Mouse (Mus musculus): ENCODE measurements around the gene Anxa9.

Anxa9 gene

DNA sequence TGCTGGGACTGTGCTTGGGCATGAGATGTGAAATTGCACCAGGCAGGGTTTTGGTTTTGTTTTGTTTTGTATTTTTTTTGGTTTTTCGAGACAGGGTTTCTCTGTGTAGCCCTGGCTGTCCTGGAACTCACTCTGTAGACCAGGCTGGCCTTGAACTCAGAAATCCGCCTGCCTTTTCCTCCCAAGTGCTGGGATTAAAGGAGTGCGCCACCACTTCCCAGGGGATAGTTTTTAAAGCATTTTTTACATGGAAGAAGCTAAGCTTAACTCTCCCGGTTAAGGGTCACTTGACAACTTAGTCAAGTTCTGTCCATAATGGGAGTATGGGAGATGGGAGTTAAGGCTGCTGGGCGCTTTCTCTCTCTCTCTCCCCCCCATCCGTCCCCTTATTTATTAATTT lies 7.1 kb upstream of the Anxa9 start:
- no peak for DNase-seq (ENCODE audit: extremely low spot score, low spot score)

DNA sequence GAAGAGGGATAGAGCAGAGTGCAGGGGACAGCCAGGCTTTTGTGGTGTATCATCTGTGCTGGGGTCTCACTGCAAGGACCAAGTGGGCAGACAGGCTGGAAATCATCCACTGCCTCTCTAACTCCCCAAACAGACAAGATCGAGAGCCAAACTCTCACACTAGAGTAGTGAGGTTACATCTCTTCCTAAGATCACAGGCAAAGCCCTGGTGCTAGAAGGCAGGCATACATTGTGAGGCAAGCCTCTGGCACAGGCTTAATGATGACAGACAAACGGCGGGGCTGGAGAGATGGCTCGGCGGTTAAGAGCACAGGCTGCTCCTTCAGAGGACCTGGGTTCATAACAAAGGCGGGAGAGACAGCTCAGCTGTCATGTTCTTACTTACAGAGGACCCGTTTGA lies 6.5 kb upstream of the Anxa9 start:
- DNase-seq (ENCODE audit: extremely low spot score, low spot score), result no peak

DNA sequence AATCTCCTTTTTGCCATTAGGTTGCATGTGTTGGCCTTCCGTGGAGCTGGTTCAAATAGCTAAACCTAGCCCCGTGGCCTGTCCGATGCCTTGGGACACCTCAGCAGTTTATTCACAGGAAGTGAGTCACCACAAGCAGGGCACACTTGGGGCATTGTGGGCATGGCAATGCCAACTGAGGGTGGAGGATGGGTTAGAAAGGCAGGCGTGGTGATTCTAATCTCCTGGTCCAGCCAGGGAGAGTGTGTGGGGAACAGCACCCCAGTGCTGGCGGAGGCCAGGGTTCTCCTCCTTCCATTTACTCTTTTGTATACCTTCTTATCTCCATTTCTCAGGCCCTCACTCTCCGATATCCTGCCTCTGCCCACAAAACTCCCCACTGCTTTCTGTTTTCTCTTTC lies 5.6 kb upstream of the Anxa9 start:
- DNase-seq (ENCODE audit: extremely low spot score, low spot score), result no peak

DNA sequence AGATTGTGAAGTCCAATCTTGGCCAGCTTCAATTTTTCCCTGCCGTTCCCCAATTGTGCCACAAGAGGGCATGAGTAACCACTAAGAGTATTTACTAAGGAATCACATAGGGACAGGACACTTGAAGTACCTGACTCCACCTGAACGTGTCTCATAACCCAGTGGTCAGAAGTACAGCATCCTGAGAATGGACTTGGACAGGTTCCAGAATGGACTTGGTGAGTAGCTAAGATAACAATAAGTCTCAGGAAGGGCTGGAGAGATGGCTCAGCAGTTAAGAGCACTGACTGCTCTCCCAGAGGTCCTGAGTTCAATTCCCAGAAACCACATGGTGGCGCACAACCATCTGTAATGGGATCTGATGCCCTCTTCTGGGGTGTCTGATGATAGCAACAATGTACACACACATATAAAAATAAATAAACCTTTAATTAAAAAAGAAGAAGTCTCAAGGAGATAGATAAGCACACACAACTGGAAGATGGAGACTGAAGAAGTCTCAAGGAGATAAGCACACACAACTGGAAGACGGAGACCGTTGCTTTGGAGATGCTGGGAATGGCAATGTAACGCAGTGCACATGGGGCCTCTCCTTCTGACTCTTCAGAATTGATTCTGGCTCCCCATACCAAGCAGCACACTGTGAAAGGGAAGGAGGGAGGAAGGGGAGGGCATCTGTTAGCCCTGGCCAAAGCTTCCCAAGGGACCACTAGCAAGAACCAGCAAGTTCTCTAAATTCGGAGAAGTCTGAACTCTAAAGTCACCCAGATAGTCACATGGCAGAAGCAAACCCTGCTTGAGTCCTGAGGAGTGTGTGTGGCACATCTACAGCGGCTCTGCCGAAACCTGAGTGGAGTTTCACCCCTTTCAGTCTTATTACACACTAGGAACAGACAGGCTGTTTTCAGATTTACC lies 4.2 kb upstream of the Anxa9 start:
- DNase-seq (ENCODE audit: extremely low spot score, low spot score), result peak; percentile 68

DNA sequence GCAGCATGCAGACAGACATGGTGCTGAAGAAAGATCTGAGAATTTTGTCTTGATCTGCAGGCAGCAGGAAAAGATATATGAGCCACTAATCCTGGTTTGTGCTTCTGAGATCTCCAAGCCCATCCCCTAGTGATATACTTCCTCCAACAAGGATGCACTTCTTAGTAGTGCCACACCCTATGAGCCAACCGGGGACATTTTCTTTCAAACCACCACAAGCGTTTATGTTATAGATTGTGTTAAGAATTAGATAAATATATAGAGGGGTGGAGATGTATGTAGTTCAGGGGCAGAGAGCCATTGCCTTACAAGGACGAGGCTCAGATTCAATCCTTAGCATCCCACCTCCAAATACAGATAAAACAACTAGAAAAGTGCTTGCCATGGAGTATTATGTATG lies 3.5 kb upstream of the Anxa9 start:
- DNase-seq (ENCODE audit: extremely low spot score, low spot score), result no peak

DNA sequence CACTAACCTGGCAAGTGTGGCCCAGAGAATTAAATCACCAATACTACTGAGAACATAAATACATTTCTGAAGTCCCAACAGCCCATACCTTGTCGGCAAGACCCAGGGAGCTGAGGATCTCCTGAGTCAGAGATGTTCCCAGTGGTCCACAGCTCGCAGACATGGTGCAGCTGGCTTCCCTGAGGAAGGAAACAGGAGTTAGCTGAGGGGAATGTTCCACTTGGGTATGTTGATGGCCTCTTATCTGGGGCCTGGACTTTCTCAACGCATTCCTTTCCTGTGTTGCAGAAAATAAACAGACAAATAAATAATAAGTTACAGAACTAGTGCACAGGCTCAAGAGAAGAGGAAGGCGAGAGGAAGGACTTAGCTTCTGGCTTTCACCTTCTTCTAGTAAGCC lies 732 bp downstream of the Anxa9 start:
- no peak for DNase-seq (ENCODE audit: extremely low spot score, low spot score)

DNA sequence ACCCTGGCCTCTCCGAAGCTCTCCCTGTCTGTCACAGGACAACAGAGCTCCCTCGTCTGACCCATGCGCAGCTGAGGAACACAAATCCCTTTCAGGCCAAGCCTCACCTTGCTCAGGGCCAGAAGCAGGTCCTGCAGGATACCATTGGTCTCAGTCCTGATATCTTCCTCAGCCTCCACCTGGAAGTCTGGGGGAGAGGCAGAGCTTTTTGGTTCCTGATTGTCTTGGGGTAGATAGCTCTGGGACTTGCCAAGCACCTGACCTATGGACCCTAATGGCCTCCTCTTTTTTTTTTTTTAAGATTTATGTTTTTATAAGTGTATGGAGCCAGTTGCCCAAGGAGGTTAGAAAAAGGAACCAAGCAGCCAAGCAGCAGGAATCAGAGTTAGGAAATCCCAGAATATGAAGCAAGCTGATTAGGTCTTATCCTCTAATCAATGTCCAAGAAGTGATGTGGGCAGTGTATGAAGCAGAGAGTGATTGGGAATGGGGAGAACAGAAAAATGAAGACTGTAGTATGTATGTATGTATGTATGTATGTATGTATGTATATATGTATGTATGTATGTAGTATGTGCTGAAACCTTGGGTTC lies 5.7 kb downstream of the Anxa9 start:
- DNase-seq (ENCODE audit: extremely low spot score, low spot score), result no peak

DNA sequence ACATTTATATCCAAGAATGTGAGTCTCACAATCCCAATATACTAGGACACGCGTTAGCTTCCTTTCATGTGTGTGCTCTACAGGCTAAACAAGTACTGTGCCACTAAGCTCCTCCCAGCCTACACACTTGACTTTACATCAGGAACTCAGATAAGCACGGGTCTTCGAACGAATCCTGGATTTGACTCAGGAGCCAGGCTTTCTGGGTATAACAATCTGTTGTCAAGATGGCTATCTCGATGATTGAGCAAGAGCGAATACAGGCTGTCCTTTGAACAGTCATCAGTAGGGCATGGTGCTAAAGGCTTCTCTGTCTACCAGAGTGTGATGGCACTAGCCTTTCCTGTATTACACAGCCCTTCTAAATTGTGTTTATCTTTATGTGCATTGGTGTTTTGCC lies 9.0 kb downstream of the Anxa9 start:
- no peak for DNase-seq (ENCODE audit: extremely low spot score, low spot score)

DNA sequence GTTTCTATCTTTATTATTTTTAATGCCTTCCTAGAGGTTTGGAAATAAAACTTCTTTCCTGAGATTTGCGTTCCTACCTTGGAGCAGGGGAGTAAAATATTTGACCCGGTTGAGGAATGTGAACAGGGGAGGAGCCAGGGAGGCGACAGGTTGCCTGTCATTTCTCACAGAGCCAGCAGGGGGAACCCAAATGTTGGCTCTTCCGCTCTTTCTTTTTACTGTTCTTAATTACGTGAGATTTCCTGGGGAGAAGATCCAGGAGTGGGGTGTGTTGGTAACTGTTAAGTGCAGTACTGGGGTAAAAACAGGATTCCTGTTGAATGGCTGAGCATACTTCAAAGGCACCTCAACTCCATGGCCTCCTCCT lies 10.9 kb downstream of the Anxa9 start:
- DNase-seq (ENCODE audit: extremely low spot score, low spot score), result peak; percentile 47

DNA sequence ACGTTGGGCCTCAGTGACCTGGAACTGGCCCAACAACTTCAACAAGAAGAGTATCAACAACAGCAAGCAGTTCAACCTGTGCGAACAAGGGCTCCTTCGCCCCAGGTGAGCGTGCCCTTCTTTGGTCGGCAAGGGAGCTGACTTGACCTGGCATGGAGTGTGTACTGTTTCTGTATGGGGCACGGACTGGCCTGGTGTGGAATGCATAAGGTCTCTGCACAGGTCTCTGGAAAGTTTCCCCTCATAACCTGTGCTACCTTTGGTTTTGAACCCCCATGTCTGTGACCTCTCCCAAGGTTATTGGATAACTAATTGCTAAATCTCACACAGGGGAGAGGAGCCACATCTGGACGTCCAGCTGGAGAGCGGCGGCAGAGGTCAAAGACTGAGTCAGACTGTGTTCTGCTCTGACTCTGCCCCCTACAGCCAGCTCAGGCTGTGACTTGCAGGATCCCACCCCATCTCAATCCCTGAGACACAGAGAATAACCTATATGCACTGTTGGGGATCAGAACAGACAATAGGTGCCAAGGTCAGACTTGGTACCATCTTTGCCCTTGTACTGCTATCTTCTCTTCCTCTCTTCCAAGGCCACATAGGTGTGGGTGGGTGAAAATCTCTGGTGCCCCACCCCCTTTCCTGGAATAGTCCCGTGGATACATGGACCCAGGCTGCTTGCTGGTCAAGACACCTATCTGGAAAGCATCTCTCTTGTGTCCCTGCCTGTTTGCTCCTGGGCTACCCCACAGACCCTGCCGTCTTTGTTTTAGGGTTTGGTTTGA lies 11.5 kb downstream of the Anxa9 start:
- DNase-seq (ENCODE audit: extremely low spot score, low spot score), result no peak

DNA sequence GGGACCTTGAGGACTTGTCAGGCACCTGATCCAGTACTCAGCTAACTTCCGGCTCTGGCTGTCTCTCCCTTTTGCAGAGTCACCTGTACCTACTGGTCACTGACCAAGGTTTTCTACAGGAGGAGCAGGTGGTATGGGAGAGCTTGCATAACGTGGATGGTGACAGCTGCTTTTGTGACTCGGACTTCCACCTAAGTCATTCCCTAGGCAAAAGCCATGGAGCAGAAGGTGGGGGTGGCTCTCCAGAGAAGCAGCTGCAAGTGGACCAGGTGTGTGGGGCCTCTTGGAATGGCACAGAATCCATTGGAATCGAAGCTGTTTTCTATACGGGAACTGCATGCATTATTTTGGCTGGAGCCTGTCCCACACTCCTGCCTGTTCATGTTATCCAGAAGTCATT lies 12.3 kb downstream of the Anxa9 start:
- no peak for DNase-seq (ENCODE audit: extremely low spot score, low spot score)

DNA sequence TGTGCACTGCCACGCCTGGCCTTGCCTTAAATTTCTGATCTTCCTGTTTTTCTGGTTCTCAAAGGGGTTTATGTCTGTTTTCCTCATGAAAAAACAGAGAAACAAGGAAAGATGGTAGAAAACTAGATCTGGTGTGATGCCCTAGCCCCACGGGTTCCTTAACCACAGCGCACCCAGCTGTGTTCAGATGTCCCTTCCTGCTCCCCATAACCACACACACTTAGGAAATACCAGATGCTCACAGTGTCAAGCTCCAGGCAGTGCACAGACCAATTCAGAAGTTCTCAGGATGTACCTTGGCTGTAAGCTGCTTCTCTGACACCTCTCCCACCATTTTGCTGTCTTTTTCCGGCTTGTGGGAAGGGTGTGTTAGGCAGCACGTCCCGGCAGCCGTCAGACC lies 12.7 kb downstream of the Anxa9 start:
- DNase-seq (ENCODE audit: extremely low spot score, low spot score), result no peak

DNA sequence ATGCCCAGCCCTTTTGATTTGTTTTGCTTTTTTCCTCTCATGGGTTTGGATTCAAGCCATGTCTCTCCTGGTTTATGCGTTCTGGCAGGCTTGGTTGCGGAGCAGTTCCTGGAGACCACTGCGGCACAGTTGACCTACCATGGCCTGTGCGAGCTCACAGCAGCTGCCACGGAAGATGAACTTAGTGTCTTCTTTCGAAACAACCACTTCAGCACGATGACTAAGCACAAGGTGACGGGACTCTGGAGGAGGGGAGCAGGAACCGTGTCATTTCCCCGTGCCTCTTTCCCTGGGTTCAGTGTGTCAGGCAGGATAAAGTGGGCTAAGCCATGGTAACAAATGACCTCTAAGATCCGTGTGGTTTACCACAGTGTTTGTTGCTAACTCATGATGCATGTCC lies 13.4 kb downstream of the Anxa9 start:
- no peak for DNase-seq (ENCODE audit: extremely low spot score, low spot score)

DNA sequence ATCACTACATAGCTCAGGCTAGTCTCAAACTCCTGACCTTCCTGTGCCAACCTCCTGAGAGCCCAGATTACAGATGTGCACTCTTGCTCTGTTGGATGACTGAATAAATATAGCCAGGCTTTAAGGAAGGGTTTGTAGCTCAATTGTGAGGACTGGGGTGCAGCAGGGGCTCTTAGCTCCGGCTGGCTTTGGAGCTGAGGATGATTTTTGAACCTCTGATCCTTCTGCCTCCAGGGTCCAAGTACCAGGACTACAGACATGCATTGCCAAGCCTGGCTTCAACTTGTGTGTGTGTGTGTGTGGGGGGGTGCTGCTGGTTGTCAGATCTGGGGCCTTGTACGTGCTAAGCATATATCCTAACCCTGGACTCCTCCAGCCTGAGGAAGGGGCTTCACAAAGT lies 14.1 kb downstream of the Anxa9 start:
- DNase-seq (ENCODE audit: extremely low spot score, low spot score), result no peak

DNA sequence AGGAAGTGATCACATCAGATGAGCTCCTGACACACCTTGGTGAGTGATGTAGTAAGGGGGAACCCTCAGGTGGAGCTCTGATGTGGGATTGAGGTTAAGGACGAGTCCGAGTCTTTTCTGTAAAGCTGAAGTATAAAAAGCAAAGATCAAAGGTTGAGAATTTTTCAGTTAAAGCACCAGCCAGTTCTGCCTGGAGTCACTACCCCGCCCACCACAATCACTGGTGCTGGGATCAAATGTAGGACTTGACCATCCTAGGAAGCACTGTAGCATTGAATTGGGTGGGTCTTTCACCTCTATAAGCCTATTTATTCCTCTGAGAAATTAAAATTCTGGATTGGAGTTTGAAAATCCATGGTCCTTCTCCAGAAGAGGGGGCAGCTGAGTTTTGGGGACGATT lies 15.9 kb downstream of the Anxa9 start:
- no peak for DNase-seq (ENCODE audit: extremely low spot score, low spot score)

DNA sequence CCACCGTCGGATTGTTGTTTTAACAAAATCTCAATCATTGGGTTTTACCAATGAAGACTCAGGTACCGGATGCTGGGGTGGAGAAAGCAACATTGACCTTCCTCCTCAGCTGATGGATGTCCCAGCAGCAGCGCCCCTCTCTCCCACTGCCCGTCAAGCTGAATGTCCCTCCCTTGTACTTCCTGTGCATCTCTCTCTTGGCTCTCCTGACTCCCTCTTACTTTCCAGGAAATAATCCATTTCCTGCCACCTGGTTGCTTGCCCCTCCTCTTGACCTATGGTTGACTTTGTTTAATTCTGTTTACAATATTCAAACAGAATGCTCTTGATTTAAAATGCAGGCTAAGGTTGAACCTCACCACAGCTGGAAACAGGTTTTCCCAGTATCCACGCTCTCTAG lies 16.8 kb downstream of the Anxa9 start:
- no peak for DNase-seq (ENCODE audit: extremely low spot score, low spot score)

DNA sequence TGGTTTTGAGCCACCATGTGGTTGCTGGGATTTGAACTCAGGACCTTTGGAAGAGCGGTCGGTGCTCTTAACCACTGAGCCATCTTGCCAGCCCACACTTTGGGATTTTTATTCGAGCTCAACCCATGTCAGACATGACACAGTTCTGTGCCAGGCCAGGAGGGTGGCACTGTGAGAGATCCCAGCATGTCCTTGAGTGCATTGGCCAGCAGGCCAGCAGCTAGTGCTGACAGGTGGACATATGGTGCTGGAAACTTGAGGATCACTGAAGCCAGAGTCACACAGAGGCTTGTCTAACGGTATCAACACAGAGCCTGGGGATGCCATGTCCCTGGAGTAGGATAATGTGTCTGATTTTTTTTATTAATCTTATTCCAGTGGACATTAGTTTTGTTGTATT lies 17.6 kb downstream of the Anxa9 start:
- no peak for DNase-seq (ENCODE audit: extremely low spot score, low spot score)

DNA sequence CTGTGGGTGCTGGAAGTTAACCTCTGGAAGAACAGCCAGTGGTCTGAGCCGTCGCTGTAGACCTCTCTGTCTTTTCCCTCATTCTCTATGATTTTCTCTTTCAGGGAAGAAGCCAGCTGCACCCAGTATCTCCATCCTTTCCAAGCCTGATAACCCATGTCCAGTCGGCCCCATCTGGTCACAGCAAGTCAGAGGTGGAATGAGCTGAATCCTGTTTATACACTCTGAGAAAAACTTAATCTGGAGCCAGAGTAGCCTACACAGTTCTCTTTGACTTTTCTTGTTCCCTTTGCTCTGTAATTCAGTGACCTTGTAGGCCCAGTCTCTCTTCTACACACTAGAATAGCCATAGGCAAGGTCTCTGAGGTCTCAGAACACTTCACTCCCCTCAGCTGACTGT lies 19.4 kb downstream of the Anxa9 start:
- no peak for DNase-seq (ENCODE audit: extremely low spot score, low spot score)

DNA sequence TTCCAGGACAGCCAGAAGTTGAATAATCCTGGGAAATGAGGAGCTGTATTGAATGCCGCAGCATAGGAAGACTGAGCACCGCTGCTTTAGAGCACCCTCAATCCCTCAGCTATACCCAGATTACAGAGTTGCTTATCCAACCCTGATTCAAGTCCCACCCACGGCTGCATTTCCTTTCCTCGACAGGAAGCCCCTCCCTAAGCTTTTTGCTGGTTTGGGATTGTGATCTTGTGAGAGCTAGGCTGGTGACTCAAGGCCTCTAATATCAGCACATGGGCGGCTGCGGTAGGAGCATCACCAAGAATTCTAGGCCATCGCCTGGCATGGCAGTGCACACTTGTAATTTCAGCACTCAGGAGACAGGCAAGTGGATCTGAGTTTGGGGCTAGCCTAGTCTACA lies 20.5 kb downstream of the Anxa9 start:
- DNase-seq (ENCODE audit: extremely low spot score, low spot score), result no peak

DNA sequence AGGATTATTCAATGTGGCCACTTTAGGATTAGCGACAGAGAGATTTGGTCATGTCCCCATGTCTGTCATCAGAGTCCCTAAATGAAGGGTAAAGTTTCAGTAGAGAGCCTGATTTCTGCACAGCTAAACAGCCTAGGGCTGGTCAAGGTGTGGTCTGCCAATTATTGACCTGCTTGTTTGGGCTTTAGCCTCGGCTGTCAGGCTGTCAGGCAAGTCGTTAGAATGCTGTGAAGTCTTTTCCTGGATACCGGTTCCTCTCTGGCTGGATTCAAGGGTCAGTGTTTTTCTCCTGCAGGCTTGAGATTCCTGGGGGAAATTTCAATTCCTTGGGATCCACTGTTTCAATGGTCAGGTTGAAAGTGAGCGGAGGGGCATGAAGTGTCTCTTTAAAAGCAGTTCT lies 21.0 kb downstream of the Anxa9 start:
- no peak for DNase-seq (ENCODE audit: extremely low spot score, low spot score)

DNA sequence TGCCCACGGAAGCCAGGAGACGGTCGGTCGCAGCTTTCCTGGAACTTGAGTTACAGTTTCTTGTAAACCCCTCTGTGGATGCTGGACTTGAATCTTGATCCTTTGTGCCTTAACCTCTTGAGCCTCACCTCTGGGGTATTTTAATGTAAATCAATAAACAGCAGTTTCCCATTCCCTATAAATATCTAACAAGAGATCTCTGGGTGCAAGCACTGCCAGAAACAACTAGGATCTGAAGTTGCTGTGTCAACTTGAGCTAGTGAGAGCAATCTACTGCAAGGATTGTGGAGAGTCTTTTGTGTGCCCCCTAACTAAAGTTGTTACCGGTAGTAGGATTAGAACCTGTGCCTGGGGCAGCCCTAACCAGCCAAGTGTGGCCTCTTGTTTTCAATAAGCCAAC lies 21.6 kb downstream of the Anxa9 start:
- DNase-seq (ENCODE audit: extremely low spot score, low spot score), result no peak

DNA sequence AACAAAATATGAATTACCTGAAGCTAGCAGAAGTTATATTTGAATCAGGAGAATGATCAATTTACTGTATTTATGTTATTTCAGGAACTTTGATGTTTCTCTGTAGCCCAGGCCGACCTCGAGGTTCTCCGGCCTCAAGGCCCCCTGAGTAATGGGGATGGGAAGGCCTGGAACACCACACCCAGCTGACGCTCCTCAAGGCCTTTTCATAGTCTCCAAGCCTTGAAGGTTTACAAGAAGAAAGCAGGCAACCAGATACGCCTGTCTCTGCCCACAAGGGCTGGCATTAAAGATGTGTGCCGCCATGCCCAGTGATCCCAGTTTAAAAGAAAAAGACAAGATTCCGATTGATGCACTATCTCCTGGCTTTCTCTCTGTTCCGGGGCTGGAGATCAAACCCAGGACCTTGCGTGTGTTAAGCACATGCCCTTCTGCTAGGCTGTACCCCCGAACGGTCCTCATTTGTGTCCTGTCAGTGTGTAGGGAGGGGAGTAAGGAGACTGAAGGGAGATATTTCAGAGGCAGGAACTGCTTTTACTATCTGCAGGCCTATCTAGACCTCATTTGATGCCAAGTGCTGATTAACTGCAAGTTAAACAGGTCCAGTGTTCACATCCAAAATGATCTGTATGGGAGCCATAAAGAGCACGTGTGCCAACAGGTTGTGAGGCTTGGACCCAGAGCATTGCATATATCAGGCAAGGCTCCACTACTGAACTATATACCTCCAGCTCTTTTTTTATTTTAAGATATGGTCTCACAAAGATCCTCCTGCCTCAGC lies 22.3 kb downstream of the Anxa9 start:
- no peak for DNase-seq (ENCODE audit: extremely low spot score, low spot score)

All from neural tube, embryonic 10.5 days (tissue).